Mouse (Mus musculus): ENCODE measurements around the gene Ackr3. TPM values are rescaled to one million over a fixed set of nuclear protein-coding genes. Genes with fewer than 3 reads are reported as not detected.

Gene Ackr3
- total RNA-seq, 1 experiment from 2014 or later: 71.5 TPM

GRCm38 (mm10) chr1:90258253-90258887, 54.6 kb downstream of the Ackr3 start:
- peak; percentile 47 for DNase-seq

GRCm38 (mm10) chr1:90260704-90261581, 57.2 kb downstream of the Ackr3 start:
- DNase-seq: no peak

- no peak for DNase-seq
Observed at GRCm38 (mm10) chr1:90262380-90262779, 58.6 kb downstream of the Ackr3 start.

Other genes with a start within 250 kb of the Ackr3 start
- not detected in 2 replicates for gene Asb18, start 189.3 kb upstream of the Ackr3 start, total RNA-seq (2021)
- gene Iqca, start 50.6 kb upstream of the Ackr3 start, total RNA-seq (2021): not detected in 2 replicates